Mouse (Mus musculus) cerebellum, postnatal 25 days (tissue): ENCODE results near the gene Mical3.

Experiments
- DNase-seq, 2 experiments: peaks; one replicate each; pipeline ENCODE4 v3.0.0; 2021; ENCODE audit warnings: mixed read lengths in 2 of 2

Mical3 gene

DNA sequence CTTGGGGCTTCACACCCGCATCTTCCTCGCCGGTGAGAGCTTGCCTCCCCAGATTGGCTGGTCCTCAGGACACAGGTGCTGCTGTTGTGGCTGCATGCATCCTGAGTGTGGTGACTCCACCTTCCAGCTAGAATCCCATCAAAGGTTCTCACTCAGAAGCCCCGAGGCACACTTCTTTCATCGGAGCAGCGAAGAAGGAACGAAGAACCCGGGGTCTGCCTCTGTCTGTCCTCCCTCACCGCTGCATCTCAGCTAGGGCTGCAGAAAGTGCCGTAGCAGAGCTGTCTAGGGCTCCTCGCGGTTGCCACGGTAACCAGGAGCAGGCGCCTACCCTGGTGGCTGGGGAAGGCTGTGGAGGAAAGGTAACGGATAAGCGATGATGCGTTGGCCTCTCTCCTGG is at the start of gene Mical3:
Gene Mical3 (minus strand): TSS at position 227 of the 400 bp plus-strand sequence.
- DNase-seq = peak; percentile 82 to 84

DNA sequence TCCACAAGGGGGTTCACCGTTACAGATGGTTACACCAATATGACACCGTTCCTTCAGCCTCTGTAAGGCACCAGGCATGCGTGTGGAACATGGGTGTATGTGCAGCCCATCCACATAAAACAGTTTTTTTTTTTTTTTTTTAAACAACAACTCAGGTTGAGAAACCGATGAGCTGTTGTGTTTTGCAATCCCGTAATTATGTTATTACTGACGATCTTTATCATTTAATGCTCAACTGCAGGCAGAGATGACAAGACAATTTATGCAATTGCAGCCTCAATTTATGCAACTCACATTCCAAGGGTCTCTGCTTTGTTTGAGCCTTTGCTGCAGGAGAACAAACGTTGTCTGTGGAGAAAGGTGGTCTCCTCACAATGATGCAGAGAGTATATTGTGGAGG is 49.0 kb upstream of the Mical3 start:
- DNase-seq = no peak

DNA sequence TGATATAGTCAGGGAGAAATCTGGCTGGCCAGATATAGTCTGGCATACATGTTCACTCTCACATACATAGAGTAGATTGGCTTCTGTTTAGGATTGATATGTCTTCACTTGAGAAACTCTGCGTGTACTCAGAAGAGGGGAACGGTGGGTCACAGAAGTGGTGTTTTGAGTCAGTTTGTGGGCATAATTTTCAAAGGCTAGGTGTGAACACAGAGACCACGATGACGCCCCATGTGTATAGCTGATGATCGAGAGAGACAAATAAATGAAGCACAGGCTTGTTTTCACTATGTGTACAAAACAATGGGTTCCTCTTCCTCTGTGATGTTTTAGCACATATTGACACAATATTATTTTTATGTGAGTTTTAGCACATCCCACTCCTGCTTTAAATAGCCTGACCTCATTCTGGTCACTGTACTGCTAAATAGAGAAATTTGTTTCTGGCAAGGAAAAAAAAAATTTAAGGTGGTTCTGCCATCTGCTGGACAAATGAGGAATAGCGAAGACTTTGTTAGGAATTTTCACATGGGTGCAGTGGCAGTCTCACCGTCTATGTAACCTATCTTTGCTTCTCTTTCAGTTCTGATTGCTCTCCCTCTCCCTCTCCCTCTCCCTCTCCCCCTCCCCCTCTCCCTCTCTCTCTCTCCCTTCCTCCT is 48.0 kb upstream of the Mical3 start:
- DNase-seq = peak; percentile 56 to 79

DNA sequence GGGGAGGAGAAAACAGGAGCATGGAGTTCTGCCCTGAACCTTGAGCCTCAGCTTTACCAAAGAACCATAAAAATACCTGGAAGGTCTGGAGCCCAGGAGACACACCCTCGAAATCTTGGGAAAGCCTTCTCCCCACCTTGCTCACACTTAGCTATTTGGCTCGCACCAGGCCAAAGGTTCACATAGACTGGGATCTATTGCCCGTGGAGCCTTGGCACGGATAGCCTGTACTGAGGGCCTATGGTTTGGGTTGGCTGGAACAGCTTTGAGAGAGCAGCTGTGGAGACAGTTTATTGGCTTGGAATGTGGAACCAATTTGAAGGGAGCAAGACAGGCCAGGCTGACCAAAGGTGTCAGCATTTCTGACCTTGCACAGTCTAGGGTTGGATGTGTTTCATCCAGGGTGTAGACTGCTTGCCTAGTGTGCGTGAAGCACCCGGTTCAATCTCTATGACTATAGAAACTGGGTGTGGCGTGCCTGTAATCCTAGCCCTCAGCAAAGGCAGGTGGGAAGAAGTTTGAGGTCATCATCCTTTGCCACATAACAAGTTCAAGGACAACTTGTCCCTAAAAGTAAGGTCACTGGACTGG is 46.4 kb upstream of the Mical3 start:
- no peak for DNase-seq

DNA sequence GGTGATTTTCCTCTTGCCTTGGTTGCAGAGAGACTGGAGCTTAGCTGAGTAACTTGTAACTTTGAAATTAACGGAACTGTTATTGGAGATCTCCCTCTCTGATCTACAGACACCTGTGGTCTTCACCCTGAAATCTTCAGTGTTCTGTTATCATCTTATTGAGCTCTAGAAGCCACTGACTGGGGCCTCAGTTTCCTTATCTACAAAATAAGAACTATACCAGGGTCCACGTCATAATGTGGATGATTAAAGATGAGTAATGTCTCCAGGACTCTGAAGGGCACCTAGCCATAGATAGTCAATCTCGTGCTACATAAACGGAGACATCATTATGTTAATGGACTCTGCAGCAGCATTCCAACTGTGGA is 45.9 kb upstream of the Mical3 start:
- no peak for DNase-seq

DNA sequence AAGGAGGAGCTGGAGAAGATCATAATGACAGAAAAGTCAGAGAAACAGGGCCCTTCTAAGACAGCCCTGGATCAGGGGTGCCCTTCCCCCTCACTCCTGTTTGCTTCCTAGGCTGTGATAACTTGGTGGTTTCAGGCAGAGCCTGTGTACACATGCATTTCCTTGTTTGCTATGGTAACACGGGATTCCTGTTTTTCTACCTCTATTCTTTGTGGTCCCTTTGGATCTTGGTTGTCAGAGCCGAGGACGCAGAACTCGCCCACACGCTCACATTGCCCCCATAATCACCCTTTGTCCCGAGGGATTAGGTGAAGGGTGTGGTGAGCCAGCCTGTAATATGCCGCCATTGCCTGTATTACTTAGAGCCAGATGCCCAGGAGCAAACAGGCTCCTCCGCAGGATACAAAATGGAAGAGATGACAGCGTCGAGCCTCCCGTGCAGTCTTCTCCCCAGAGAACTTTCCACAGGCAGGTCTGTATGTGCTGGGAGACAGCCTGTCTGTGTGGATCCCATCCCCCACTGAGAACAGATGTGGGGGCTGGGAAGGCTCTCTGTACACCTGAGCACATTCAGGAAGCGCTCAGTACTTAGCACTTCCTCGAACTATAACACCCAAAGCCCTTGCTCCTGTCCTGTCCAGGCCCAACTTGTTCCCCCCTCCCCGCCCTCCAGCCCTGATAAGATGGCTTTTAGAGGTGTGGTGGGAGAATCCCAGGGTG is 45.4 kb upstream of the Mical3 start:
- no peak for DNase-seq

DNA sequence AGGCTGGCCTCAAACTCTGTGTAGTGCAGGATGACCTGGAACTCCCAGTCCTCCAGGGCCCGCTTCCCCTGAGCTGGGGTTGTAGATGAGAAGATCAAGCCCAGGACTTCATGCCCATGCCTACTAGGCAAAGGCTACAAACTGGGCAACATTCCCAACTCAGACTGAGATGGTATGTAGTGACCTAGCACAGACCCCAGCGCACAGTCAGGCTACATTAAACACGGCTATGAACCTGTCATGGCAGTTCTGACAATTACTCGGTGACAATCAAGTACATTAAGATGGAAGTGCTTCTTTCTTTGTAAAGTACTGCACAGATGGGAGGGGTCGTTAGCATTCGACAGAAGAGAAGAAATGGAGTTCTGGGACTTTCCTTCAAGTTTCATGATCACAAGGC is 44.0 kb upstream of the Mical3 start:
- DNase-seq = no peak

DNA sequence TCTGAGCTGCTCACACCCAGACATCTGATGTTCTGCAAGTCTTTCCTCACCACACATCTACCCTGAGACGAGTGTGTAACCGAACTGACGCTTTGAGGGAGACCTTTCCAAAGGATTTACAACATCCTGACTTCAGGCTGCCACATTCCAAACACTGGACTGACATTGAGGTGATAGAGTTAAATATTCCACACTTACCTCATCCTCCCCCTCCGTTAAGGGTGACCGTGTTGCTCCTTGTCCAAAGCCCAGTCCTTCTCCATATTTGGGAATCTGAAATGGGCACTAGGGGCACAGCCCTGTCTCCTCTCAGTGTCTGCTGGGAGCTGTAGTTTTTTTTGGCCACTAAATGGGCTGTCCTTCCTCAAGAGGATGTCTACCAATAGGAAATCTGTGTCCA is 42.7 kb upstream of the Mical3 start:
- no peak for DNase-seq

DNA sequence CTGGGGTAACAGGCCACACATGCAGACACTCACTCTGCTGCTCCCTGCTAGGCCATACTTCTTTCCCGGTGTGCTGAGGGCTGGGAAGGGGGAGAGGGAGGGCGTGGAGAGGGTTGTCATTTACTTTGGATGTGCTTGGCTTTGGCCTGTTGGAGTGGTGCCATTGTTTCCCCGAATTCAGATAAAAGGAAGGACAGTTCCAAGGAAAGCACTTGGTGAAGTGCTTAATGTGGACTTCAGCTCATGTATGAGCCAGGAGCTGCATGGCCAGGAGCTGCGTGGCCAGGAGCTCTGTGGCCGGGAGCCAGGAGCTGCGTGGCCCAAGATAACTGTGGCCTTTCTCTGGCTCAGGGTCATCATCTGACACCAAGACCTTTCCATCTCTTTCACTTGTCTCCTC is 40.3 kb upstream of the Mical3 start:
- no peak for DNase-seq

DNA sequence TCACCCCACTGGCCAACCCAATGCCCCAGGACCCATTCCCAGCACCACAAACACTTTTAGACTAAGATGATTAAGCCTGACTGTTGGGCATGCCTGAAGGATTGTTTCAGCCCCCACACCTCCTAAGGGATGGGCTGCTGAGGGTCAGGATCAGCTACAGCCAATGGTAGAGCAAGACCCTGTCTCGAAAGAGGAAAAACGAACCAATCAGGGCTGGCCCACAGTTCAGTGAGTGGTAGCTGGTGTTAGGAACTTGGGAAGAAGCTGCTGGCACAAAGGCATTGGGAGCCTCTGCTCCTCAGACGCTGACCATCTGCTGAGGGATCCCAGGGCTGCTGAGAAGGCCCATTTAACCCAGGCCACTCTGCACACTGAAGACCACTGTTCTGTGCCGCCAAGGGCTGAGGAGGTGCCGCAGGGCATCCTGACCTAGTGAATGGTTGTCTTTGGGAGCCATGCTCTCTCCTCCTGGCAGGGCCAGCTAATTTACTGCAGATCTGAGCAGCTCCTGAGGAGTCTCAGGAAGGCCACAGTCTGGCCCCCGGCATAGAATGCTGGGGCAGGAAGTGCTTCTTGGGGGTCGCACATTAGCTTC is 36.7 kb upstream of the Mical3 start:
- no peak for DNase-seq

DNA sequence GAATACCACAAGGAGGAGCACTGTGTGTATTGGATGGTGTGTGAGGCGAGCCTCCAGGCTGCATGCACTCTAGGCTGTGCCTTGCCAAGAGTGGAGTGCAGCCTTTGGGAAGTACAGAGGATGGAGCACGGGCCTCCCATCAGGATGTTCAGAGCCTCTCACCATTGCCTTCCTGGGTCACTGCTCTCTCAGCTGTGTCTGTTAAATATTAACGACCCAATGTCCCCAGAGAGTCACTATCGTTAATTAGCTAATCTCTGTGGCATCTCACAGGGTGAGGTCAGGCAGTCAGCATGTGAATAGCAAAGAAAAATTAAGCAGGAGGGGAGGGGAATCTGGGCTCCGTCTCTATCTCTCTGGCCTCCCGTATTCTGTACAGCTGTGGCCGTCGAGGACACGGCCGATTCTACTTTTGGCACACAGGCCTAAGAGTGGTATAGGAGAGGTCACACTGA is 35.3 kb upstream of the Mical3 start:
- no peak for DNase-seq

DNA sequence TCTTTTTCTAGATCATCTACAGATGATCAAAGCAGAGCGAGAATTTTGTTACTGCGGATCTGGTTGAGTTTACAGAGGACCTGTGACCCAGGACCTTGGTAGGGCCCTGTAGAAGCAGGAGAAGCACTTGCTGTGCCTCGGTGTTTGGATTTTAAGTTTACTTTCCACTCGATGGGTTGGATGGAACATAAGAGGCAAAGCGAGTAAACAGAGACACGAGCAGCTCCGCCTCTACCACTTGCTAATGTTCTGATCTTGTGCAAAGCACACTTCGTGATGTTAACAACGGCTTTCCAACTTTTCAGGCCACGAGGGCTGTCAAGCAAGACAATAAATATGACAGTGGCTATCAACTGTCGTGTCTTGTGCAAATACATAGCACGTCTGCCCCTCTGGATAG is 31.8 kb upstream of the Mical3 start:
- no peak for DNase-seq

DNA sequence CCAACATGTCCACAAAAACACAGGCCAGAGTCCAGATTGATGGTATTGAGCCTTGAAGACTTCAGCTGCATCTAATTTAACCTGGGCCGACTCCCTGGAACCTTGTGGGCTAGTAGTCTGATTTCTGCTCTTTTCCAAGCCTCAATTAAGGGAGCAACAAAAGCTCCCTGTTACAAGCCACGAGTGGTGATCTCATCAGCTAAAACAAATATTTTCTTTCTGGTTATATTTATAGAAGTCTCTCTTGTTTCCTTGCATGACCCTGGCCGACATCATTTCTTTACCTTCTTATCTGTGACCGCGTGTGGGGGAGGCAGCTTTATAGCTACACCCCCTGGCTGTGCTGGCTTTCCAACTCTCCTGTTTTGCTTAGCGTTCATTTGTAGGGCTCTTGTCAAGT is 29.3 kb upstream of the Mical3 start:
- no peak for DNase-seq

DNA sequence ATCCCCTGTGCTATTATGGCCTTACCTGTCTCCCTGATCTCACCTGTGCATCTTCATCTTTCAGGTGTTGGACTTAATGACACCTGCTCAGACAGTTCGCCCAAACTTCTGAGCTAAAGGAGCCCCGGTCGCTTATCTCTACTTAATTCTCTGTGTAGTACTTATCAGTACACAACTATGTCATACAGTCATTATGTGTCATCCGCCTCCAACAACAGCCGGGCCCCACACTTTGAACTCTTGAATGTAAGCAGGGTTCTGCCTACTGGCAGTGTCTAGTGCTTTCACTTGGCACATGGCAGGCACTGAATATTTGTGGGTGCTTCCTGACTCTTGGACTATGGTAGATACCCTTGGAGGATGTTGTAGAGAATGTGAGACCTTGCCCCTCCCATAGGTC is 28.8 kb upstream of the Mical3 start:
- DNase-seq = no peak

DNA sequence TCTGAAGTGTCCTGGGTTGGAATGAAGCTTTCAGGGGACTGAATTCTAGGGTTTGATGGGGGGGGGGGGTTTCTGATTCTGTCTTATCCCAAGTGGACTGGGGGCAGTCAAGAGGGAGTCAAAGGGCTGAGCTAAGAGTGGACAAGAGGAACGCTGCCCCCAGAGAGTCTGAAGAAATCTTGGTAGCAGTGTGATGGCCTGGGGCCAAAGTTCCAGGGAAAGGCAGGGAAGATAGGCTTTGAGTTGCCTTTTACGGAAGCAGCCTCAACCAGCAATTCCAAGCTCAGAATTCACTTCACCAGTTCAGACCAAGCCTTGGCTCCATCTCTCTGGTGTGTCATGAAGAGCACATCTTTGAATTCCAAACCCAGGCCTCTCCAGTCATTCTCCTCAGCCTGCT is 25.2 kb upstream of the Mical3 start:
- DNase-seq = no peak

DNA sequence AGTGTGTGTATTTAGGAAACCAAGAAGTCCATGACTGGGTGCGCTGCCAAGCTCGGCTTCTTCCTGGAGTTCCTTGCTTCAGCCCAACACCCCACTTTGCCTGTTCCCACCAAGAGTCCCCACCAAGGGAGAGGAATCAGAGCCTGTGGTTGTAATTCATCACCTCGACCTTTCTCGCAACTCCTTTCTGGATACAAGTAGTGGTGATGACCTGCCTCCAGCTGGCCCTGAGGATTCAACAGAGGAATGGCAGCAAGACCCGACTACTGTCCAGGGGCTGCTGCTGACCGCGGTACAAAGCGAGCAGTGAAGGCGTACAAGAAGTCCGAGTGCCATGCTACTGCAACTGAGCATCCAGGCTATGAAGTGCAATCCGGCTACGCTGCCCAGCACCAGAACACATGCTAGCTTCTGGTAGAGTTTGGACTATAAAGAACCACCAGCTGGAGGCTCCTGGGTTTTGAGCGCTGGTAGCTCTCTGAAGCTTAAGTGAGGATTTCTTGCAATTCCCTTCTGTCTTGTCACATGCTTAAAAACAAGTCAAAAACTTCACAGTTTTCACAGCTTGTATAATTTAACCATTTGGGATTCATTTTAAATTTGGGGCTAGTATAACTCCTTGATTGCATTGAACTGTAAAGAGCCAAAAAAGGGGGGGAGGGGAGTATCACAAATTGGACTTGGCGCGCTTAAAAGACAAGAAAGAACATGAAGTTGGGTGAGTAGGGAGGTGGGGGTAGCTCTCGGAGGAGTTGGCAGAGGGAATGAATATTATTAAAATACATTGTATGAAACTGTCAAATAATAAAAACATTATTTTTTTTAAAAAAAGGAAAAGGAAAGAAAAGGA is 23.9 kb upstream of the Mical3 start:
- no peak for DNase-seq

DNA sequence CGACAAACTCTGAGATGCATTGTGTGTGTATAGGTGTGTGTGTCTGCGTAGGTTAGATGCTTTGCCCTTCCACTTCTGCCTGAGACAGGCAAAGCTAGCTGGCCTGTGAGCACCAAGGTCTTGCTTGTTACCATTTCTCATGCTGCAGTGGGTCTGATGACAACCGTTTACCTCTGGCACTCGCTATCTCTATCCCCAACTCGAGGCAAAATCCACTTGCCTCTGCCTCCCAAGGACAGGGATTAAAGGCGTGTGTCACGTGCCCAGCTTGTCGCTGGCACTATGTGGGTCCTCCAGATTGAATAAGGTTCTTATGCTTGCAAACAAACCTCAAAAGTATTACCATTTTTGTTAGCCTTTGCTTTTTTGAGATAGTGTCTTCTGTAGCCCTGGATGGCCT is 22.4 kb upstream of the Mical3 start:
- no peak for DNase-seq

DNA sequence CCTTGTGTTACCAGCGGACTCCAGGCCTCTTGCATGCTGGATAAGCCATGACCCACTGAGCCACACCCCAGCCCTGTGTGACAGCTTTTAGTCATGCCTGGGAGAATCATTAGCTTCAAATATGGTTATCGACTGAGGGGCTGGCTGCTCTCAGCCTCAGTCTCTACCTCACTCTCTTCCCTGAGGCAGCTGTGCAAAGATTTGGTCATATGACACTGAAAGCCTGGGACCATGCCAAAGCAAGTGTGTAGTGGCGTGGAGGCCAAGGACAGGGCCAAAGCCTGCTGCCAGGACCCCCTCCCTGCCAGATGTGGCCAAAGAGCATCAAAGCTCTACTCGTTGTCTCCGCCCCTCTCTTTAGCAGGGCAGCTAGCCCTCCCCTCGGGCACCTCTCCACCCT is 20.9 kb upstream of the Mical3 start:
- DNase-seq = no peak

DNA sequence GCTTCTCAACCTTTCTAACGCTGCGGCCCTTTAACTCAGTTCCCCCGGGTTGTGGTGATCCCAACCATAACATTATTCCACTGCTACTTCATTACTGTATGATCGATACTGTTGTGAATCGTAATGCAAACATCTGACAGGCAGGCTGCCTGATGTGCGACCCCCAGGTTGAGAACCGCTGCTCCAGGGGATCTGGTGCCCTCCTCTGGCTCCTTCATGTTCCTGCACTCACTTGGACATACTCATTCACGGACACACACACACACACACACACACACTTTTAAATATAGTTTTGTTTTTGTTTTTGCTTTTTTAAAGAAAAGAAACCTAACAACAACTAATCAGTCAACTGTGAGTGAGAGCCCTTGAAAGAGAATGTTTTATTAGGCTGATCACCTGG is 19.3 kb upstream of the Mical3 start:
- DNase-seq = no peak

DNA sequence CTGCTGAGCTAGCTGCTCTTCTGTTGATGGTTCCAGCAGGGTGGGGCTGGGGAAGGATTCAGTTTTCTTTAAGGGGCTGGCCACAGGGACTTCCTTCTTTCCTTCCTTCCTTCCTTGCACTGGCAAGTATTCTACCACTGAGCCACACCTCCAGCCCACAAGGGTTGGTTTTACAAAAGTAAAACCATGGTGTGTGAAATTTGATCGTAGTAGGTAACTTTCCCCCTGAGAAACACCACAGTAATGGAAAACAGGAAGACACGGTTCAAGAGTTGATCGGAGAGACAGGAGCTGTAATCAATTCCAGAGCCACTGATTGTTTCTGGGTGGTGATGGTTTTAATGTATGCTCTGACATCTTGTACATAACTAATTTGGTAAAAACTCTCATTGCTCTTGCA is 18.6 kb upstream of the Mical3 start:
- no peak for DNase-seq

DNA sequence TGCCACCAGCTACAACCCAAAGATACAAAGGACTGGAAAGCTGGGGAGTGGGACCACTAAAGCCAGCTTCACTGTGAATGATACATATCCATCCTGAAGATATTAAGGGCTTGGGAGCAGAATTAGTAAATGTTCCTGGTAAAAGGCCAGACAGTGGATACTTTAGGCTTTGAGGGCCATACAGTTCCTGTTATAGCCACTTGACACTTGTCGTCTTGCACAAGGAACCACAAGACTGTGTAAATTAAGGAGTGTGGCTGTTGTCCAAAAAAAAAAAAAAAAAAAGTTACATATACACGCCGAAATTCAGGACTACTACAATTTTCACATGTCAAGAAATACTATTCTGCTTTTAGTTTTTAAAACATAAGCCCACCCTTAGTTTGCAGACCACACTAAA is 17.6 kb upstream of the Mical3 start:
- DNase-seq = no peak

DNA sequence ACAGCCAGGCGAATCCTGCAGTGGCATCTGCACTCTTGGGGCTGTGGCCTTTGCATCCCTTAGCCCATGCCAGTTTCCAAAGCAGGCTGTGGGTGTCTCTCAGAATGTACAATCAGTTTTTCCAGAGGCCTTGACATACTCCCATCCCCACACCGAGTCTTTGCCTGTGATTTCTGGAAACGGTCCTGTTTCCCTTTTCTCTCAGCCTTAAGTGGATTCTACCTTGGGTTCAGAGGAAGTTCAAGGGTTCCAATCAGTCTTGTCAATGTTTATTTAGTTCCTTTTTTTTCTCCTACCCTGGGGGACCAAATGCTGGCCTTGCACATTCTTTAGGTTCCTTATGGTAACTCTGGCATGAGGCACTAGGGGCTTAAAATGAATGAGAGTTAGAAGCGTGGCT is 16.0 kb upstream of the Mical3 start:
- DNase-seq = no peak

DNA sequence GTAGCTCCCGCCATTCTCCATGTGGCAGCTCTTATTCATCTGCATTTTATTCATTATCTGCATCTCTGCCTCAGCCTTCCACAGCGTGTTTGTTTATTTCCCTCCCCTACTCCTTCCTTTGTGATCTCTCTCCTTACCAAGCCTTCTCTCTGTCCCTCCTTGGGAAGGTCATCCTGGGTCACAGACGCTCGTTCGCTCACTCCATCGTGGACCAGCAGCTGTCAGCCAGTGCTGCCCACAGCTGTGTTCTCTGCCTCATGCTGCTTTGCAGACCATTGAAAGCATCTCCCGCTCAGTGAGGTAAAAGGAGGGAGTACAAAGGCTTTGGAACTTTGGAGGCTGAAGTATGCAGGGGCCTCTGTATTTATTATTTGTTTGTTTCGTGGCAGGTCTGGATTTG is 15.1 kb upstream of the Mical3 start:
- DNase-seq = no peak
